Mouse (Mus musculus): ENCODE measurements around the gene Gm21304.
"Not testable (repeated sequence)": the region's sequence is repeated elsewhere in the genome, so short reads cannot be mapped to it uniquely, and the experiment has no call there.

DNA sequence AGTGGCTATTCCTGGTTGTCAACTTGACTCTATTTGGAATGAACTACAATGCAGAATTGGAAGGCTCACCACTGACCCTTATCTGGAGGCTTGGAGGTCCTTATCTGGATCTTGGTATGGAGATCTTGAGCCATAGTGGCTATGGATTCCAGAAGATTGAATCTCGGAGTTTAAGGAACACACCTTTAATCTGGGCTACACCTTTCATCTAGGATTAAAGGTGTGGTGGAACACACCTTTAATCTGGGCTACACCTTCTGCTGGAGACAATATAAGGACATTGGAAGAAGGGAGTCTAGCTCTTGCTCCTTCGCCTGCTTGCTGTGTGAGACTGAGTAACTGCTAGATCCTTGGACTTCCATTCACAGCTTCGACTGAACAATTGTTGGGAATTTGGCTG is at the start of gene Gm21304:
- TF ChIP-seq CTCF, EP300 (IDR thresholded peaks at IDR 0.05): not testable (repeated sequence)
